Mouse (Mus musculus) limb, embryonic 14.5 days (tissue): ENCODE results near the gene Insm1. TPM values are rescaled to one million over a fixed set of nuclear protein-coding genes. Genes with fewer than 3 reads are reported as not detected.

Source experiments
- ATAC-seq: fragments of 200-750 bp; cut with Nextera tagmentation; 2 replicates; pipeline ENCODE4 v1.8.0; 2017; ENCODE audit warnings: low read depth, moderate number of reproducible peaks, moderate TSS enrichment; ENCODE audit not compliant: low FRiP score
- DNase-seq: peaks from one replicate; pipeline ENCODE4 v3.0.0-alpha.2; 2015; ENCODE audit warnings: low spot score
- H3K27ac ChIP-seq: fragments of 300-500 bp; sonication (generic); replicated peaks from 2 replicates; pipeline ENCODE4 v1.5.1; 2014; ENCODE audit warnings: low read depth, mild to moderate bottlenecking, low read length, moderate library complexity, mixed read lengths
- H3K27me3 ChIP-seq: fragments of 300-500 bp; sonication (generic); 2 replicates; pipeline ENCODE4 v1.6.1; 2014; ENCODE audit warnings: low read length, mixed read lengths; ENCODE audit not compliant: control insufficient read depth, insufficient read depth
- H3K36me3 ChIP-seq: fragments of 300-500 bp; sonication (generic); 2 replicates; pipeline ENCODE4 v1.6.1; 2014; ENCODE audit warnings: mild to moderate bottlenecking, low read length, moderate library complexity, mixed read lengths; ENCODE audit not compliant: control insufficient read depth, insufficient read depth
- H3K4me1 ChIP-seq: fragments of 300-500 bp; sonication (generic); 2 replicates; pipeline ENCODE4 v1.6.1; 2014; ENCODE audit warnings: antibody characterized with exemption, low read length, mixed read lengths; ENCODE audit not compliant: control insufficient read depth, insufficient read depth
- H3K4me2 ChIP-seq: fragments of 300-500 bp; sonication (generic); replicated peaks from 2 replicates; pipeline ENCODE4 v1.6.1; 2014; ENCODE audit warnings: low read depth, mild to moderate bottlenecking, low read length, moderate library complexity; ENCODE audit not compliant: severe bottlenecking
- H3K4me3 ChIP-seq: fragments of 300-500 bp; sonication (generic); replicated peaks from 2 replicates; pipeline ENCODE4 v1.5.1; 2014; ENCODE audit warnings: low read length
- H3K9ac ChIP-seq: fragments of 300-500 bp; sonication (generic); 2 replicates; pipeline ENCODE4 v1.6.1; 2014; ENCODE audit warnings: mild to moderate bottlenecking, low read depth, low read length, moderate library complexity; ENCODE audit not compliant: severe bottlenecking
- H3K9me3 ChIP-seq: fragments of 300-500 bp; sonication (generic); 2 replicates; pipeline ENCODE4 v1.6.1; 2016; ENCODE audit warnings: low read length; ENCODE audit not compliant: control insufficient read depth
- POLR2A ChIP-seq: fragments of 200-500 bp; IDR thresholded peaks from 2 replicates; pipeline ENCODE4 v1.8.0; 2012; ENCODE audit warnings: inconsistent platforms, mild to moderate bottlenecking, moderate library complexity, borderline replicate concordance; ENCODE audit not compliant: insufficient read depth, insufficient read length; ENCODE audit errors: extremely low read depth
- WGBS: fragments of 180-500 bp; shearing (Covaris S2); extraction: QIAGEN DNeasy Blood & Tissue Kit; methylation state at CpG from one replicate; pipeline ENCODE4 v1.1.7; 2014; 5-methylcytosine and 5-hydroxymethylcytosine counted together
- polyA plus RNA-seq, 2 experiments: library from polyadenylated mRNA; depleted of rRNA in 1 of 2; stranded (reverse) in 1 of 2; unstranded in 1 of 2; fragments of >200 nt; fragmentation: Nextera tagmentation in 1 of 2; extraction: Ambion mirVana in 1 of 2; gene quantifications; 2 replicates each; pipeline versions ENCODE4 v1.2.1 to v1.2.3; 2012 to 2014

Insm1 gene
- polyA plus RNA-seq, 2 experiments, result 0.07 to 0.41 TPM

GRCm38 (mm10) chr2:146259787-146260560, 38.3 kb downstream of the Insm1 start:
- Histone ChIP-seq H3K4me1 (peaks cover 5% of the 10 kb centered on the region), H3K27me3 (no peaks in the 10 kb centered on the region), H3K36me3 (no peaks in the 10 kb centered on the region), H3K4me2 (no peak overlapping the region), H3K27ac (no peak overlapping the region), H3K9me3 (no peaks in the 10 kb centered on the region), H3K9ac (no peak overlapping the region), H3K4me3 (no peak overlapping the region)
- no peak for TF ChIP-seq POLR2A
- DNase-seq, result no peak
- ATAC-seq, result no peak
- WGBS, result 44% methylated on average over 18 of the region's 18 CpGs

GRCm38 (mm10) chr2:146261146-146261545, 39.4 kb downstream of the Insm1 start:
- H3K27me3 ChIP-seq, result no peaks in the 10 kb centered on the region
- no peak overlapping the region for H3K4me2 ChIP-seq
- no peaks in the 10 kb centered on the region for H3K9me3 ChIP-seq
- 59% methylated on average over 4 of the region's 4 CpGs for WGBS
- no peak overlapping the region for H3K27ac ChIP-seq
- H3K4me1 ChIP-seq, result peaks cover 5% of the 10 kb centered on the region
- H3K4me3 ChIP-seq, result no peak overlapping the region
- H3K36me3 ChIP-seq, result no peaks in the 10 kb centered on the region
- ATAC-seq (no peak), DNase-seq (no peak)
- no peak for TF ChIP-seq POLR2A
- no peak overlapping the region for H3K9ac ChIP-seq

- no peak overlapping the region for H3K4me2 ChIP-seq
- no peak for TF ChIP-seq POLR2A
- no peaks in the 10 kb centered on the region for H3K9me3 ChIP-seq
- WGBS, result 22% methylated on average over 10 of the region's 10 CpGs
- no peaks in the 10 kb centered on the region for H3K36me3 ChIP-seq
- H3K4me1 ChIP-seq, result peaks cover 5% of the 10 kb centered on the region
- DNase-seq, result no peak
- no peak for ATAC-seq
- H3K27me3 ChIP-seq, result no peaks in the 10 kb centered on the region
- H3K4me3 ChIP-seq, result no peak overlapping the region
- H3K9ac ChIP-seq, result no peak overlapping the region
- H3K27ac ChIP-seq, result no peak overlapping the region
These were observed 40.5 kb downstream of the Insm1 start for GRCm38 (mm10) chr2:146262215-146262614.

- no peaks in the 10 kb centered on the region for H3K36me3 ChIP-seq
These were observed 41.2 kb downstream of the Insm1 start for GRCm38 (mm10) chr2:146262966-146263365.

GRCm38 (mm10) chr2:146265045-146265444, 43.3 kb downstream of the Insm1 start:
- no peak overlapping the region for H3K4me3 ChIP-seq
- WGBS, result 66% methylated on average over 4 of the region's 4 CpGs
- peaks cover 5% of the 10 kb centered on the region for H3K4me1 ChIP-seq
- ATAC-seq (no peak), DNase-seq (no peak)
- no peak for TF ChIP-seq POLR2A
- no peak overlapping the region for H3K27ac ChIP-seq
- no peaks in the 10 kb centered on the region for H3K36me3 ChIP-seq
- H3K9ac ChIP-seq, result no peak overlapping the region
- H3K27me3 ChIP-seq, result no peaks in the 10 kb centered on the region
- H3K4me2 ChIP-seq, result no peak overlapping the region
- no peaks in the 10 kb centered on the region for H3K9me3 ChIP-seq

More at GRCm38 (mm10) chr2:146262966-146263365, 41.2 kb downstream of the Insm1 start:
- Histone ChIP-seq H3K4me1 (peaks cover 5% of the 10 kb centered on the region), H3K9me3 (no peaks in the 10 kb centered on the region), H3K27ac (no peak overlapping the region), H3K4me3 (no peak overlapping the region), H3K9ac (no peak overlapping the region), H3K27me3 (no peaks in the 10 kb centered on the region), H3K4me2 (no peak overlapping the region)
- DNase-seq, result no peak
- ATAC-seq, result no peak
- TF ChIP-seq POLR2A, result no peak
